Mouse (Mus musculus): ENCODE measurements at regions not wholly inside any gene's neighbourhood (a gene's known extent, or its start where the extent isn't known, plus 50 kb on each side); places are given as distances from the start of the nearest gene placed in this dataset.
A peak's percentile ranks its signal among the peaks of the same experiment; 100 is the strongest.
"Not testable (repeated sequence)": the region's sequence is repeated elsewhere in the genome, so short reads cannot be mapped to it uniquely, and the experiment has no call there.

DNA sequence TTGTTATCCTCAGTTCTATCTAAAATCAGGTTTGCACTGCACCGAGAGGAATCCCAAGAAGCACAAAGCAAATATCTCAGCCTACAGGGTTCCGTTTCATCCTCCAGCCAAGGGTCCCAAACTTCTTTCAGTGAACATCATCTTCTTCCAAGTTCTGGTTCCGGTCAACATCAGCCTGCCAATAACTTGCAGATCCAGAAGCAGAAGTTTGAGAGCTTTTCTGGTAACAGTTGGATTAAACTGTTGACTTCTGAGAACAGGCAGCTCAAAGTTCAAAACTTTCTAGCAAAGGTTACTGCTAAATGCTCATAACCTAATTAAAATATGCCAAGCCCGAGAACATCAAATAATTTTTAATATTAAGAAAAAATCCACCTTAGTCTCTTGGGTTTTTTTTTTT, 237.0 kb upstream of the Gm37988 start:
- no peak for DNase-seq (ENCODE audit: low spot score)

DNA sequence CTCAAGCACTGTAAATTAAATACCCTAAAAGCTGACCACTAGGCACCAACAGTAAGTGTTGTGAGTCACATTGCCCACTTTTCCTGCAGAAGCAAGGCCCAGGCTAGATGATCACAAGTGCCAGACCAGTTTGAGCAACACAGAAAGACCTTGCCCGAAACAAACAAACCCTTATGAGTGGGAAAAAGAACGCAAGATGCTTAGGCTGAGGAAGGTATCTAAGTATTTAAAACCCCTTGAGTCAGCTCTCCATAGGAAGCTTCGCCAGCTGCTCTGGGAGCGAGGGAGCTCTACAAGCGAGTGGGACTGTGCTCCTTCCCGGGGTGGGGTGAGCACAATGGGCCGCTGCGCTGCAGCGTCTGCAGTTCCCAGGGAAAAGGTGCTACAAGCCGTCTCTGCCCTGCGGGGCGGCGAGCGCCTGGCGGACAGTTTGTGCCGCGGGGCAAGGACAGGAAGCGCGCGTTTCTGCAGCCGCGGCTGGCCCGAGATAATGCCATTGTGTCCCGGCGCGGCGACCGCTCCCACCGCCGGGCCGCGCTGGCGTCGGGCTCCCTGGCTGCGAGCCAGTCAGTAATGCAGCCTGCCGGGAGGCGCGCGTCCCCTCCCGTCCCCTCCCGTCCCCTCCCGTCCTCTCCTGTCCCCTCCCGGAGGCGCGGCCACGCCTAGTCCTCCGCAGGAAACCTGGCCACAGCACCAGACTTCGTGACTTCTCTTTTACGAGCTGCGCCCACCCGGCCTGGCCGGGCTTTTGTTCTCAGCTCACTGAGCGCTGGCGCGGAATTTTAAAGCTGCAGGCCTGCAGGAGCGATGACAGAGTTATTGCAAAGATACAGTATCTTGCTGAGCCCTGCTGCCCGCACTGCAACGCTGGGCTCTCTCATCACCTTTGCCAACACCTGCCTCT, 236.1 kb upstream of the Gm37988 start:
- peak; percentile 39 for DNase-seq (ENCODE audit: low spot score)

GRCm38 (mm10) chr1:4572311-4572710, 235.4 kb upstream of the Gm37988 start:
- no peak for DNase-seq (ENCODE audit: low spot score)

- no peak for DNase-seq (ENCODE audit: low spot score)
These were observed 233.6 kb upstream of the Gm37988 start for GRCm38 (mm10) chr1:4574101-4574500.

DNA sequence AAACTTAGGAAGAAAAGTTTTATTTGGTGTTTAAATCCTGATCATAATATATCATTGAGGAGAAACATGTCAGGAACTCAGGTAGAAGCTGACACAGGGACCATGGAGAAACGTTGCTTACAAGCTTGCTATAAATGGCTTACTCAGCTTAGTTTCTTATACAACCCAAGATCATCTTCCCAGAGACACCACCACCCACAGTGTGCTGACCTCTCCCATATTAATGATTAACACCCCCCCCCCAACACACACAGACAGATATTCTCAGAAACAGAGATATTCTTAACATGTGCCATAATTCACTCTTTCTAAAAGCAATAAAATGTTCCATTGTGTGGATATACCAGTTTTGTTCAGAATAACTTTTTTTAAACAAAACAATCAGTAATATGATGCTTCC, 230.7 kb upstream of the Gm37988 start:
- DNase-seq (ENCODE audit: low spot score), result no peak

DNA sequence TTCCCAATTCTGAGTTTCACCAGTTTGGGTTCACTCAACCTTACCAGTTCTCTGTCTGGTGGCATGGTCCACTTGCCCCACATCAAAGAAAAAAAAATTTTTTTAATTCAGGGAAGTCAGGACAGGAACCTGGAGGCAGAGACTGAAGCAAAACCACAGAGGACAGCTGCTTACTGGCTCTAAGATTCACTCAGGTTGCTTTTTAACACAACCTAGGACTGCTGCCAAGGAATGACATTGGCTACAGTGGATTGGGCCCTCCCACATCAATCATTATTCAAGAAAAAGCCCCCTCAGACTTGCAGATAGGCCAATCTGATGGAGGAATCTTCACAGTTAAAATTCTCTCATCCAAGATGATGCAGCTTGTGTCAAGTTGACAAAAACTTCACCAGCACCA, 225.2 kb upstream of the Gm37988 start:
- DNase-seq (ENCODE audit: low spot score), result no peak

DNA sequence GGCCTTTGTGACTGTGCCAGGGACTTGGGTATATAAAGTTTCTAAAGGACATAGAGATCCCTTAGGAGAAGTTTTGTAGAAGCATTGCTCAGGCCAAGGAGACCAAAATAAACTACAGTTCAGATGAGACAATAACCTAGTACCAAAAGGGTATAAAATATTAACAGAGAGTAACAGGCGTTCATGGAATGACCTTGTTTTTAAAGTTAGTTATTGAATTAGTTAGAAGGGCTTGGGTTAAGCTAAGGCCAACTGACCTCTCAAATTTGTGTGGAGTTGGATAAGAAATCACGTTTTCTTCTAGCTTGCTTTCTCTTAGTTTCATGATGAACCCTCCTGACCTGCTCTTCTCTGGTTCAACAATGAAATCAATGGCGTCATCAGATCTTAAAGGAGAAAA, 209.8 kb upstream of the Gm37988 start:
- no peak for DNase-seq (ENCODE audit: low spot score)

GRCm38 (mm10) chr1:4598425-4598824, 209.3 kb upstream of the Gm37988 start:
- DNase-seq (ENCODE audit: low spot score), result no peak

DNA sequence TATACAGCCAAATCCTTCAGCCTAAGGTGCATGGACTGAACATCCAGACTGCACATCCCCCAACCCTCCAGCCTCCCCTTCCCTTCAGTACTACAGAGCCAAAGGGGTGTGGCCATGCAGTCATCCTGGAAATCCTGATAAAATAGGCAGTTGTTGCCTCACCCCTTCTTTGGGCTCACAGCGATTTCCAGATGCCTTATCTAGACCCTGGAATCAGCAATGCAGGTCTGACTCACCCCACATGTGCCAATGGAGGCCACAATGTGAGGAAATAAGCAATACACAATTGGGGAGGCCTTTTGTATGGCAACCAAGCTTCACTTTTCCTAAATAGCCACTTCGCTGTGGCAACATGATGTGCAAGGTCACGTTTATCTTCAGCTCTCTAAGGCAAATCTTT, 205.3 kb upstream of the Gm37988 start:
- no peak for DNase-seq (ENCODE audit: low spot score)

DNA sequence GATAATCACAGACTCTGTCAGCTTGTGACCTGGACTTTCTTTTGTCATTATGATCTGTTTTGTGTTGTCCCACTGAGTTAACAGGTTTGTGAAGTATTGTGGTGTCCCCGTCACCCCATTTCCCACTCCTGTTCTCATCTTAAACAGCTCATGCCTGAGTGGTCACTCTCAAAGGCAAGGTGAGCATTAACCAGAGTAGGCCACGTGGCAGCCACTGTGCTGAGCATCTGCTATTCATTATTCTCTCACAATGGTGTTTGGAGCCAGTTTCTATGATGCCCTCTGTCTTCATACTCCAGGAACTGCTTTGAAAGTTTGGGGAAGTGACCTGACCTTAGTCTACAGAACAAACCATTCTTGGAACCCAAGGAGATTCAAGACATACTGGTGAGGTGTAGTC, 198.9 kb upstream of the Gm37988 start:
- DNase-seq (ENCODE audit: low spot score), result no peak

GRCm38 (mm10) chr1:4613305-4613704, 194.4 kb upstream of the Gm37988 start:
- DNase-seq (ENCODE audit: low spot score), result no peak

DNA sequence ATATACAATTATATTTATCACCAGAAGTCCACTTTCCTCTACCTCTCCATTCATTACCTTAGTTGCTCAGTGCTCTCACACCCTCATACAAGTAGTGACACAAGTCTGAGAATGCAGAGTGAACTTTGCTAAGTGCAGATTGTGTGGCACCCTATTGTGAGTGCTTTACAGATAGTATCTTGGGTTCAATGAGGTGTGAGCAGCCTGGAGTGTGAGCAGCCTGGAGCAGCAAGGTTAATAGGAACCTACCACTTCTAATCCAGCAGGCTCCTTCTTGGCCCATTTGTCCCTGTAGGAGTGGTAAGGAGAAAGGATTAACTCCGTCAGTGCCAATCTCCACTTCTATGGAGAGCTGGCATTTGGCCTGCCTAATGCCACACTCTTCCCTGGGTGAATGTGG, 192.4 kb upstream of the Gm37988 start:
- no peak for DNase-seq (ENCODE audit: low spot score)

DNA sequence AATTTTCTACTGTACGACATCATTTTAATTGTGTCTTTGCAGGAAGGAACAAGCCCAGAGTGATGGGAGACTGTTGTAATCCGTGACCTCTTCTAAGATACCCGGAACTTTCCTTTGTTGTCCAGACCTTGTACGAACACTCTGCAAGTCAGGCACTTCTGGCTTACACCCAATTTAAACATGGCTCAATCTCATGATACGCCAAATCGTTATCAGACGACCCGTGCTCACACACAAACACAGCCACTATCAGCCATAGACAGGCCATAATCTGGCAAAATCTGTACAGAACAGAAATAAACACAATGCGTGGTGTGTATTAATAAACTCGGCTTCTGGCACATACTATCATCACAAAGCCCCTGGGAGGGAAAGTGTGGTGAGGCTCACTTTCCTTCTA, 190.2 kb upstream of the Gm37988 start:
- no peak for DNase-seq (ENCODE audit: low spot score)

- no peak for DNase-seq (ENCODE audit: low spot score)
These were observed 185.3 kb upstream of the Gm37988 start for GRCm38 (mm10) chr1:4622408-4622807.

DNA sequence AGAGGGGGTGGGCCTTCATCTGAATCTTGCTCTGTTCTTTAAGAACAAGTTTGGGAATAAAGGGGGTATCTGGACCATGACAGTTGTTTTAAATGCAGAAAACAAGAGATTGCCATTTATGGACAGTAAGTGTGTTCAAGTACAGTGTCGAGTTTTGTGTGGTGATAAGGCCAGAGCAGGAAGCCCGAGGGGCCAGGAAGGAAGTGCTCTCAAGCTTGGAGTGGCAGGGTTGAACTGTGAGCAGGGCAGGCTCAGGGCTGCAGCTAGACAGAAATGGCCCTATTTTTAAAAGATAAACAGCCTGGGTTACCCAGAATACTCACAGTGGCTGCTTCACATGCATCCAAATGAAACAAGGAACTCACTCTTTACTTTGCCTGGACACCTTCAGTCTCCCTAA, 184.4 kb upstream of the Gm37988 start:
- DNase-seq (ENCODE audit: low spot score), result no peak

- no peak for DNase-seq (ENCODE audit: low spot score)
These were observed 153.8 kb upstream of the Gm37988 start for GRCm38 (mm10) chr1:4653937-4654336.

DNA sequence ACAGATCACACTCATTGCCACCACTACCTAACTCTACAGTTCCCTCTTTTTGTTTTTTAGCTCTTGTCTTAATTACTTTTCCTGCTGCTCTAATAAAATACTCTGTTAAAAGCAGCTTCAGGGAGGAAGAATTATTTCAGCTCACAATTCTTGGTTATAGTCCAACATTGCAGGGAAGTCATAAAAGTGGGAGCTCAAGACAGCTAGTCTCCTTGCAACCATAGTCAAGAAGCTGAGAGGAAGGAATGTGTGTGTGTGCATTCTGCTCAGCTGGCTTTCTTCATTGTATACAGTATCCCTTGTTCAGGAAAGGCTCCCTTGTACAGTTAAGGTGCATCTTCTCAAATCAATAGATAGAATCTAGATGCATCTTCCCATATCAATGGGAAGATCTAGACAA, 152.4 kb upstream of the Gm37988 start:
- DNase-seq (ENCODE audit: low spot score), result no peak

- no peak for DNase-seq (ENCODE audit: low spot score)
These were observed 150.8 kb upstream of the Gm37988 start for GRCm38 (mm10) chr1:4656883-4657282.

DNA sequence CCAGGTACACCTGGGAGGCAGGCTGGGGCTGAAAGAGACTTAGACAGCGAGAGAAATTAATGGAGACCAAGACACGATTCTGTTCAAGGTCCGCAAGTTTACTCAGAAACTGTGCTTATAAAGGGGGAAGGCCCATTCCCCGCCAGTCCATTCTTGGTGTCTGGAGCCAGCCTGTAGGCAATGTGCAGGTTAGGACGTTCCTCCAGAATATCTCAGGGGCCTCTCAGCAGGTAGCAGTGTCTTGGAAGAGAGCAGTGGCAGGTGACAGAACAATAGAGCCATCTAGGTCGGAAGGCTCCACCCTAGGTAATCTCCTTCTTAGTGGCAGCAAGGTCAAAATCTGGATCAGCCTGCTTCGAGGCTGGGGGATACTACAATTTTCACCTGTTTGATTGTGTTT, 147.6 kb upstream of the Gm37988 start:
- not testable (repeated sequence) for DNase-seq (ENCODE audit: low spot score)

- not testable (repeated sequence) for DNase-seq (ENCODE audit: low spot score)
These were observed 147.1 kb upstream of the Gm37988 start for GRCm38 (mm10) chr1:4660616-4661015.

- no peak for DNase-seq (ENCODE audit: low spot score)
These were observed 145.9 kb upstream of the Gm37988 start for GRCm38 (mm10) chr1:4661761-4662160.

GRCm38 (mm10) chr1:4669732-4670131, 138.0 kb upstream of the Gm37988 start:
- DNase-seq (ENCODE audit: low spot score), result peak; percentile 15

DNA sequence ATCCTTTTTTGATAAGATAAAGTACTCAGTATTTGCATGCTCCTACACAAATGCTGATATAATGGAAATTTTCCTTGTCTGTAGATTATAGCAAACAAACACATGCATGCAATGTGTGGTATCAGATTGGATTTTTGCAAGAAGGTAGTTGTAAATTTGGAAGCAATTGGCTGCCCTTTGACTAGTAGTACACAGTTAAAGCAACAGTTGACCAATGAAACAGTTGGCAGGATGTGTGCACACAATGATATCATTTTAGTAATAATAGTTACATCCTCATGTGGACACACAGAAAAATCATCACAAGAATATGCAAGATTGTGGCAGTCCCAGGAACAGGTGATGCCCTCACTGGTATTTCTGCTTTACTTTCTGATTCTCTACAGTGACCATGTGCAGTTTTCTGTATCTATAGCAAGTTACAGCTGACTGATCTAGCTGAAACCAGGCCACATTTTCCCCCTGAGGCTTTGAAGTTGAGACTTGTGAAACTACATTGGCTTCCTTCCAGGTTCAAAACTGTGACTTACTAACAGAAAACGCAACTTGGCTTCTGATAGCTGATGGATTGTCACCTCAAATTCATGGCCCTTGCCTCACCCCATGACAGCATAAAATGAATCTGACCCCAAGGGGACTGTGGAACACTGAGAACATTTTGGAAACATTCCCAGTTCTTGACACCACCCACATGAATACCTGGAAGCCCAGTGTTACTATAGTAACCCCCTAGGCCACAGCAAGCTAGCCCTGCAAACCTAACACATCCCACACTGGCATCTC, 136.3 kb upstream of the Gm37988 start:
- peak; percentile 25 for DNase-seq (ENCODE audit: low spot score)

All from ovary, postnatal 14 days (tissue).